Mouse (Mus musculus) left cerebral cortex, adult 18-20 months (tissue): ENCODE data around the gene Frmd6. TPM values are rescaled to one million over a fixed set of nuclear protein-coding genes. Genes with fewer than 3 reads are reported as not detected.

Experiments used
- DNase-seq, 2 experiments: peaks; one replicate each; pipeline ENCODE4 v3.0.0; 2021 to 2022; ENCODE audit warnings: low spot score in 2 of 2, mixed read lengths in 1 of 2
- long read RNA-seq, 2 experiments: library from polyadenylated mRNA; stranded (forward); transcript quantifications; one replicate each; pipeline ENCODE4 v2.0.0; 2021
- total RNA-seq, 2 experiments: library from RNA; stranded (reverse); gene quantifications; 2 replicates each; pipeline ENCODE4 v1.2.3; 2021

Frmd6 gene
- 10 to 100 TPM; 54.6 to 58.1 TPM for total RNA-seq
- long read RNA-seq, experiment 1, full-length matches to known transcripts, result 5 of 45 reads
- long read RNA-seq, experiment 1, partial matches to known transcripts, result 8 of 45 reads
- long read RNA-seq, experiment 1, other reads (novel, unspliced or antisense), result 32 of 45 reads
- long read RNA-seq, experiment 2, full-length matches to known transcripts, result 4 of 22 reads
- long read RNA-seq, experiment 2, partial matches to known transcripts, result 2 of 22 reads
- long read RNA-seq, experiment 2, other reads (novel, unspliced or antisense), result 16 of 22 reads

GRCm38 (mm10) chr12:70824729-70825650 lies at the start of gene Frmd6:
TSS of gene Frmd6 (plus strand) at chr12:70825514.
- DNase-seq, result peak; percentile 86 to 90

- no peak for DNase-seq
Observed at GRCm38 (mm10) chr12:70775609-70776008, 49.7 kb upstream of the Frmd6 start.

DNA sequence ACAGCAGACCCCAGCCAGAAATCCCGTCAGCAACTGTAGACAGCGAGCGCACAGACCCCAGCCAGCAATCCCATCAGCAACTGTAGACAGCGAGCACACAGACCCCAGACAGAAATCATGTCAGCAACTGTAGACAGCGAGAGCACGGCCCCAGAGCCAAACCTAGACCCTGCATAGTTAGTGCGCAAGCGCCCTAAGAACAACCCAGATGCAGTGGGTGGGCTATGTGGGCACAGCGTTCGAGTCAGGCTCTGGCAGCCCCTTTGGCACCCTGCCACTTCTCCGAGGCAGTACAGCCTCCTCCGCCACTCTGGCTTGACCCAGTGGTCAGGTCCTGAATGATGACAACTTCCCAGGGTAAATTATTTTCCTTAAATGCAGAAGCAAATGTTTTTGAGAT lies 48.6 kb upstream of the Frmd6 start:
- peak; percentile 31 to 36 for DNase-seq

- DNase-seq, result no peak
Observed at GRCm38 (mm10) chr12:70777466-70777865, 47.8 kb upstream of the Frmd6 start.

GRCm38 (mm10) chr12:70777866-70778265 lies 47.4 kb upstream of the Frmd6 start:
- DNase-seq, result no peak

DNA sequence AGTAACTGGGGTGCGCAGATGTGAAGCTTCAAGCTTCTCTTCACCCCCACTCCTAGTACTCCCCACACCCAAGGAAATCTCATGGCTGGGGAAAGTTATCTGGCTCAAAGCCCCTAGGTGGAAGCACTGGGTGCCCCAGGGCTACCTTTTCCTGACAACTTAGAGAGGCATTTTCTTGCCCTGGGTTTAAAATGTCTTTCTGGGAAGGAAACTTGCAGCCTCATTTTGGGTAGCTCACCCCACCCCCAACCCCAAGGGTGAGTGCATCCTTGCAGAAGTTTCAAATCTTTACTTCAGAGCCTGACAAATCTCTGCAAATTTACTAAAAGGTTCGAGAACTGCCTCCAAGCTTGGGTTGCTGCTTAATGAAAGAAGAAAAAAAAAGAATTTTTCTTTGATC lies 47.0 kb upstream of the Frmd6 start:
- no peak for DNase-seq

DNA sequence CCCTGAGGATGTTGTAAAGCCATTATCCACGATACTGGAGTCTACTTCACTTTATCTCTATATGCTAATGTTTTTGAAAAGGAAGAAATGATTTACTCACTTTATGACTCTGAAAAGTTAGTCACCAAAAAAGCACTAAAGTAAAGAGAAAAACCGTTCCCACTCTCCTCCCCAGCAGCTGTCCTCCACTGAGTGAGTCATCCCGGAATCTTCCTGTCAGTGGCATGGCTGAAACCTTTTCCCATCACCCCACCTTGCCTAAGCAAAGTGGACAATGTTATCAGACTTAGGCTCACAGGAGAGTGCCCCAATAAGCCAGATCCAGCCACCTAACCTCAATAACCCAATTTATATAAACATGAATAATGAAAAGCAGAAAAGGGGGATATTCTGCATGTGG lies 46.6 kb upstream of the Frmd6 start:
- DNase-seq, result peak; percentile 46 to 57

DNA sequence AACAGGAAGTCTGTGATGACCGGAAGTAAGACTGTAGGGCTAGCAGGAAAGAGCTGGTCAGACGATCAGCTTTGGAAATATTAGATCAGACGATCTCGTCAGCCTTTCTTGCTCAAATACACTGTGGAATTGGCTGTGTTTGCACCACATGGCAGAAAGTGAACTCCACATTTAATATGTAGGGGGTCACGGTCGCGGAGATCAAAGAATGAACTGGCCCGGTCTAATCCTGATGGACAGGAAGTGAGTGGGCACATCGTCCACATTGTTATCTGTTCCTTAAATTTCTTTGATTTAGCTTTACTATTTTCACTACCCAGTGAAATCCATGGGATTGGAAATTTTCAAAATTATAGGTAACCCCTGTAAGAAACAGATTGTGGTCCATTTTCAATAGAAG lies 42.3 kb upstream of the Frmd6 start:
- DNase-seq, result no peak

DNA sequence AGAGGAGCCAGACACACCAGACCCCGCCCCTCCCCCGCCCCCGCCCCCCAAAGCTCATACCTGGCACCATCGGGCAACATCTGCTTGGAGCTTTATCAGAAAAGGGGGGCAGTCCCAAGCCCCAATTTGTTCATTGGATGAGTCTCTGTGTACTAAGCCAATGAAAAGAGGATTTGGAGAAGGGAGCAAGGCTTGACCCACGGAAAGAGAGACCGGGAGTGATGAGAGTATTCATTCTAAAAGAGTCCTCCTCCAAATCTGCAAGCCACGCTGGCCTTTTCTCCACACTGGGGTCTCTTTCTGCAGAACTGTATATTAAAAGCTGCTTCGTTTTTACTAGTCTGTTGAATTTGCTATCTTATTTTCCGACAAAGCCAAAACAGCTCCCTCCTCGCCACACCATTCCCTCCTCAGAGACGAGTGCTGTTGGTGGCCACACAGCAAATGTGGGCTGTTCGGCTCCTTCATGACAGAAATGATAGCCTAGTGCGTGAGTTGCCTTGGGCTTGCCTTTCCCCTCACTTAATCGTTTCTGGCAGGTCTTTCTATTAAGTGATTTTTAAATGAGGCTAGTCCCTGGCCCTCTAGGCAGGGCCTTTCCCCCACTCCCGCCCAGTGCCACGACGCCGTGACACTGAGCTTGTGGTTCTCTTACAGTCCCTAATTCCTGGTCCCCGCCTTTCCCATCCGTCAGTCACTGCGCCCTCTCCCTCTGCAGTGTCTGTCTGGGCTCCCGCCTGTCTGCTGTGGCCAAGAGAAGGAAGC lies 41.7 kb upstream of the Frmd6 start:
- DNase-seq, result no peak

DNA sequence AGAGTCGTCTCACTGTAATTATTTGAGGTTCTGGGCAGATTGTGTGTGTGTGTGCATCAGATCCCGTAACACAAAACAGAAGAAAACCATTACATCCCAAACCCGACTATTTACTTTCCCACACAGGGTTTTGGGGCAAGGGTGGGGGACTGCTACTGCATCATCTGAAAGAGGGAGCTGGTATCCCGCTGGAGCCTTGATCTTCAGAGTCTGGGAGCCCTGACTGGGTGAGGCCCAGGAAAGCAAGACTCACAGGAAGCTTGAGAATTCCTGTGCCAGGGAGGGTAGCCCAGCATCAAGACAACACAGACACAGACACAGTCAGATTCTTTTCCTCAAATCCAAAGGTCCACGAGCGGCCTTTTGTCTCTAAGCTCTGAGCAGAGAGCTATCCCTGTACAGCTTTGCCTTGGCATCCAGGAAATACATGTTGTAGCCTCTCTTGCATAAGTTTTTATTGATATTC lies 41.0 kb upstream of the Frmd6 start:
- no peak for DNase-seq

- no peak for DNase-seq
Observed at GRCm38 (mm10) chr12:70789341-70789740, 36.0 kb upstream of the Frmd6 start.

DNA sequence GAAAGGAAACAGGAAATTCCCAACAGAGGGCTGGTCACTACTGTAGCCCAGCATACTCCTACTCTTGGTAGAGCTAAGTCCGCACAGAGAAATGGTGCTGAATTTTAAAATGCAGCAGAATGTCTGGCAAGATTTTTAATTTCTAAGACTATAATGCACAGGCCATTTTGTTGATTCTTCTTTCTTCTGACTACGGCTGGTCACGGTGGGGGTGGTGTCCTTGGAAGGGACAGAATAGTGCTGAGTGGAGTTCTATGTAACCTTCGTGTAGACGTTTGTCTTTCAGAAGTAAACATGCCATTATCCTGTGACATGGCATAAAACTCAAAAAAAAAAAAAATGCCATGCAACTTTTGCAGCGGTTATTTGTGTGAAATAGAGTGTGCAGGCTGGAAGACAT lies 32.0 kb upstream of the Frmd6 start:
- no peak for DNase-seq

DNA sequence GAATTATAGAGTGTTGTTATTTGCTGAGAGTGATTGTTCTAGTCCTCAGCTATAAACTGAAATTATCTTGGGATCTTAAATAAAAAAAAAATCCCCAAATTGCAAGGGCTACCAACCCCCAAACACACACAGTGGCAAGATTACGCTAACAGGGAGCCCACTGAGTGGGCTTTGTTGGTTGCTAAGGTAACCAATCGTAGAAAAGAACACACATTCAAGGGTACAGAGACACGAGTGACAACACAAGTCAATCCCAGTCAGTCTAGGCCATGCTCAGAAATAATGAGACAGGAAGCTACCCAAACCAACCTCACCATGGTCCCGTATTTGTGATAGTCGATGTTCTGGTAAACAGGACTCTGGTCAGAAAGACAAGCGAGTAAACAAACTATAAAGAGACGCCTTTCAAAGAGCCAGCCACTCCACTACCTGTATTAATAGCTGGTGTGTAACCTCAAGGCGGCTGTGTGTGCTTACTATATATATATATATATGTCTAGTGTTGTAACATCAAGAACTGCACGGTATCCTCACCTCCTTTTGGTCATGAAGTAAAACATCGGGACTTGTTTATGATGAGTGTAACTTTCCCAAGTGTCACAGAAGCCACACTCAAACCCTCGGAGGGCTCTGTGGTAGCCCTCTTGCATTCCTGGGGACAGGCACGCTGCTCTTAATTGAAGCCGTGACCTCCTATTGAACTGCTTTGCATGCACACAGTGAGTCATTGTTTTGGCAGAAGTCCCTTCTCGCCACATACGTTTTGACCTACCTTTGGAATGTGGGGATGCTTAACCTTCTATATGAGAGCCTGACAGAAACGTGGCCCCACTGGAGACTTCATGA lies 30.5 kb upstream of the Frmd6 start:
- no peak for DNase-seq

GRCm38 (mm10) chr12:70795389-70795711 lies 30.0 kb upstream of the Frmd6 start:
- DNase-seq, result no peak

- no peak for DNase-seq
Observed at GRCm38 (mm10) chr12:70798496-70798895, 26.8 kb upstream of the Frmd6 start.

DNA sequence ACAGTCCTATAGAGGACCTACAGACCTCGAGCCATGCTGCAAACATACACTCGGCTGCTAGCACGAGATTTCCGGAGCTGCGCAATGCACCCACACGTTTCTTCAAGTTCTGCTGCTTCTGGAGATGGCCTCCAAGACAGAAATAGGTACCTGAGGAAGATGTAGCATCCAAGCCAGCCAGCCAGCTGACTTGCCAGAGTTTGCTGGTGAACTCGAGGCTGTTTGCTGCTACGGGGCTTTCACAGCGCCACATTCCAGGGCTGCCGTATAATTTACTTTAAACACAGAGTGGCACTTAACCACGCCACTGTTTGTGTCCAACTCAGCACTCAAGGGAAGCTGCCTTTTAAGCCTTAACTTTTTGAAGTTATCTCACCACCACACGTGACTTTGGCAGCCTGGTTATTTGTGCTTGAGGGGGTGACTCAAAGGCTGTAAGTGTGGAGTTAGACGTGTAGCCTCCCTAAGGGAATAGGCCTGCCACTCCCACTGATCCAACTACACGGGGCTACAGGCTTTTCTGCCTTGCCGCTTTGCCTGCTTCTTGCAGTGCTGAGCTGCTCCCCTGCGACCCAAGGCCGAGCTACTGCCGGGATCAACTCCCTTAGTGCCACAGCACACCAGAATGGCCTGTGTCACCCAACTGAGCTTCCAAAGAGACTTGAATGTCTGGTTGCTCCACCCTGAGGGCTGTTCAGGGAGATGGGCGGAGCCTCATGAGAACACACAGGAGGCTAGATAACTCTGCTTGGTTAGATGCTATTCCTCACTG lies 25.9 kb upstream of the Frmd6 start:
- peak; percentile 46 to 51 for DNase-seq

DNA sequence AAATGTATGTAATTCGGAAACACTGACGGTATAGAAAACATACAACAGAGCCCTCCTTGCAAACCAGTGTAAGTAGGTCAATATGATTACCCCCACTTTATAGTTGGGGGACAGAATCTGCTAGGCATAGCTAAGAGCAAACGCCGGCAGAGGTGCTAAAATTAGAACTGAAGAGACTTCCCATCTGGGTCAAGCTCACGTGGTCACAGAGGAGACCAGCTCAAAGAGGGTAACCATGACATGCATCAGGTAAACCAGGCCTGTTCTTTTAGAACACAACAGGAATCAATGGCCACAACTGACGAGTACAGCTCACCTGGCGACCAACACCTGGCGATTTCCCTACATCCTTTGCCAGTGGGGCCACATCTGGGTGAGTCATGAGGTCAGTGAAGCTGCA lies 25.2 kb upstream of the Frmd6 start:
- DNase-seq, result no peak

DNA sequence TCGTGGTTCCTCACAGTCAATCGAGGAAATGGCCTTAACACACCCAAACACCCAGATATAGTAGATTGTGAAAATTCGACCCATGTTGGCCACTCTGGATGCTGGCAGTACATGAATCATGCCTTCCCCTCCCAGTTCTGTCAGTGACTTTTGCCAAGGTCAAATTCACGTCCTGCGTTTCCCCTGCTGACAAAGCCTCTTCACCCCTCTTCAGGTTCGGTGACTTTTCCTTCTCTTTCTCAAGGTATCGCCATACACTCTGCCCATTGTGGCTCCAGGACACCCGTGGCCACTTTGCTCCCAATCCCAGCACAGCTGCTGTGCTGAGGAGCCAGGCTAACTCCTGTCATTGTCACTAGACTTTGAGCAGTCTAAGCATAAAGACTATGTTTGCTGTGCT lies 24.0 kb upstream of the Frmd6 start:
- DNase-seq, result no peak

- no peak for DNase-seq
Observed at GRCm38 (mm10) chr12:70803494-70803893, 21.8 kb upstream of the Frmd6 start.

- no peak for DNase-seq
Observed at GRCm38 (mm10) chr12:70804989-70805388, 20.3 kb upstream of the Frmd6 start.
